Mouse (Mus musculus) megakaryocyte-erythroid progenitor cell, adult 5-6 weeks (primary cell): ENCODE data around the gene Gm42957. TPM values are rescaled to one million over a fixed set of nuclear protein-coding genes. Genes with fewer than 3 reads are reported as not detected.
A peak's percentile ranks its signal among the peaks of the same experiment; 100 is the strongest.
"Not testable (repeated sequence)": the region's sequence is repeated elsewhere in the genome, so short reads cannot be mapped to it uniquely, and the experiment has no call there.

Source experiments
- ATAC-seq: replicated peaks from 2 replicates; pipeline ENCODE4 v1.8.0; 2016; ENCODE audit warnings: mild to moderate bottlenecking, inconsistent platforms; ENCODE audit not compliant: severe bottlenecking, poor library complexity, low FRiP score, low TSS enrichment
- total RNA-seq, 2 experiments: library from RNA; stranded (forward) in 1 of 2; stranded (reverse) in 1 of 2; fragments of 200-1000, 215-1000 nt in 1 of 2; fragments of >200 nt in 1 of 2; fragmentation: Nextera tagmentation in 1 of 2; gene quantifications; 2 replicates each; pipeline ENCODE4 v1.2.3; 2014 to 2017

The Gm42957 gene
- total RNA-seq (2014; fragmentation: Nextera tagmentation) (0.50 and 0.67 TPM in 2 replicates), total RNA-seq (2017) (0.30 TPM in 1 of 2 replicates, not detected in the other)

DNA sequence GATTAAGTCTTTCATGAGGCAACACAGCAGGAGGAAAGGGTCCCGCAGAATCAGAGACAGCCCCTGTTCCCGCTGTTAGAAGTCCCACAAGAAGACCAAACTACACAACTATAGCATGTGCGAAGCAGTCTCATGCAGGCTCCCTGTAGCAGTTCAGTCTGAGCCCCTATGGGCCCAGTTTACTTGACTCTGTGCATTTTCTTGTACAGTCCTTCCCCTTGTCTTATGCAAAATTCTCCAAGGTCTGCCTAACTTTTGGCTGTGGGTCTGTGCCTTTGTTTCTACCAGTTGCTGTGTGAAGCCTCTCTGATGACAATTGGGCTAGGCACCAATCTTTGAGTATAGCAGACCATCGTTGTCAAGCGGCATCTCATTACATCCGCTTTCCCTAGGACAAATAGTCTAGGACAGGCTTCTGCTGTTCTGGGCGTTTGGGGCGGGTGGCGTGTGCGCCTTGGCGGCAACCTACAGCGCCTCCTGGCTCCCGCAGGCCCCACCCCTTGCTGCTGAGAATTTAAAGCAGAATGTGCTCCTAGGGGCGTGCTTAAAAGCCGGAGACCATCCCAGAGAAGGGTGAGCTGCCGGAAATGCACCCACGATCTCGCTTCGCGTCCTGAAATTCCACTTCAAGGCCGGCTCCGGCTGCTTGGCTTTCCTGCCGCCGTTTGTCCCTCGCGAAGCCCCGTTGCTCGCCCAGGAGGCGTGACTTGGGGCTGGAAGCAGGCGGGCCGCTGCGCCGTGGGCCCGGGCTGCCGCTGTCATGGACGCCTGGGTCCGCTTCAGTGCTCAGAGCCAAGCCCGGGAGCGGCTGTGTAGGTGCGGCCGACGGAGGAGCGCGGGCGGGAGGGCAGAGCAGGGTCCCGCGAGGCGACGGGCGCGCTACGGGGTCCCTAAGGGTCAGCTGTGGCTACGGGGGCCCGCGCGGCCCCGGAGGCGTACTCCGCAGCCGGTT, at the start of gene Gm42957, which contains the start of gene Pex11b:
Gene Gm42957 (plus strand): TSS at position 547 of the 952 bp plus-strand sequence.
Gene Pex11b (plus strand): TSS at position 449 of the 952 bp plus-strand sequence.
- ATAC-seq, result peak; percentile 80

DNA sequence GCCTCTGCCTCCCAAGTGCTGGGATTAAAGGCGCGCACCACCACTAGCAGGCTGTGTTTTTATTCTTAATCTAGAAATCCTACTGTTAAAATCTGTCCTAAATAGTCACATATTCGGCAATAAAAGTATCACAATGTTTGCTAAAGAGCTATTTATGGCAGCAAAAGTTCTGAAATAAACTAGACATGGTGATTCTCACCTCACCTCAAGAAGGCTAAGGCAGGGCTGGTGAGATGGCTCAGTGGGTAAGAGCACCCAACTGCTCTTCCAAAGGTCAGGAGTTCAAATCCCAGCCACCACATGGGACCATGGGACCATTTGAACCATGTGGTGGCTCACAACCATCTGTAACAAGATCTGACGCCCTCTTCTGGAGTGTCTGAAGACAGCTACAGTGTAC, 44.6 kb upstream of the Gm42957 start:
- ATAC-seq, result no peak

DNA sequence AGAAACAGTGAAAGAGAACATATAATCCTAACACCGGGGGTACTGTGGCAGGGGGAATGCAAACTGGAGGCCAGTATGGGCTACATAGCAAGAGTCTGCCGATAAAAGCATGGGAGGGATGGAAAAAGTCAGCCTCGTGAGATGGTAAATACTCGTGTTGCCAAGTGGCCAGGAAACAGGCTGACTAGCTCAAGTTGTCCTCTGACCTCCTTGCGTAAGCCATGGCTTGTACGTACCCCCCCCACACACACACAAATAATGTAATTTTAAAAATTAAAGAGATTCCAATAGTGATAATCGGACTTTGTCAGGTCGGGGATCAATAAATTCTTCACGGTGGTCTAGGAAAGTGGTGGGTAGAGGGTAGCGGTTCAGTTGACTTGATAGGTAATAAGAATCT, 41.9 kb upstream of the Gm42957 start:
- ATAC-seq, result no peak

DNA sequence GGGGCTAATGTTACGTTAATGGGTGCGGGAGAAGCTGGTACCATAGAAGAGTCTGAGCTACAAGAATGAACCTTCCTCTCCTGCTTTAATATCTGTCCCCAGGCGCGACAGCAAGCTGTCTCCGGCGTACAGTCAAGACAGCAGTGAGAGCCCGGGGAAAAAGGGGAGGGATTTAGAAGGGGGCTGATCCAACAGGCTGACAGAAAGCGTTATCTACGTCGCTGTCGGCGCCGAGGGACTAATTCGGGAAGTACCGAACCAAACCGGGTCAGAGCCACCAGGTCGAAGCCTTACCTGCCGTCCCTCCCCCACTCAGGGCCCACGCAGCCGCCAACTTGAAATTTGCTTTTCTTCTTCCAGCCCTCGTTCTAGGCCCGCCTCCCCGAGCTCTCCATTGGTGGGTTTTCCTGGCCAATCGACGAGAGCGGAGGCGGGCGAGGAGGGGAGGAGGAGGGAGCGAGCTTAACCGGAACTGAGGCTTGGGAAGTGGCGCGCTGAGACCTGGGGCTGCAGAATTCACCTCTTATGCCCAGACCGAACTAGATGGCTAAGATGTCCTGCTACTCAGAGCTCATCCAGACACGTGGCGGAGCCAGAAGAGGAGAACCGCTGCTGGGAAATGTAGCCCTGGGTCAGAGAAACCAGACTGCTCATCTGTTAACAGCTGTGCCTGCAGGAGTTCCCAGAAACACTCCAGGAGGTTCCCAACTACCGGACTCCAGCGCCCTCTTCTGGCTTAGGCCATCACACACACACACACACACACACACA, 41.3 kb upstream of the Gm42957 start, which contains the start of gene Polr3gl:
Gene Polr3gl (minus strand): TSS at position 392 of the 771 bp plus-strand sequence.
- peak; percentile 94 for ATAC-seq

DNA sequence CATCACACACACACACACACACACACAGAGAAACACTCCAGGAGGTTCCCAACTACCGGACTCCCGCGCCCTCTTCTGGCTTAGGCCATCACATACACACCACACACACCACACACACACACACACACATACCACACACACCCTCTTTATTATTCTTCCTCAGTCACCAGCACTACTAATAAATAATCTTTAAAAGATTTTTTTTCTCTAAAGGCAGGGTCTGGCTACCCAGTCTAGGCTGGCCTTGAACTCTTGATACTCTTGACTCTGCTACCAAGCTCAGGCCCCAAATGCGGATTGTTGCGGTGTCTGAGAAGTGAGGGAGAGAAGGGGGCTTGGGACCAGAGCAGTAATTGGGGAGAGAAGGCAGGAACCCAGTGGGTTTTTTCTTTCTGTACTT, 40.4 kb upstream of the Gm42957 start:
- no peak for ATAC-seq

DNA sequence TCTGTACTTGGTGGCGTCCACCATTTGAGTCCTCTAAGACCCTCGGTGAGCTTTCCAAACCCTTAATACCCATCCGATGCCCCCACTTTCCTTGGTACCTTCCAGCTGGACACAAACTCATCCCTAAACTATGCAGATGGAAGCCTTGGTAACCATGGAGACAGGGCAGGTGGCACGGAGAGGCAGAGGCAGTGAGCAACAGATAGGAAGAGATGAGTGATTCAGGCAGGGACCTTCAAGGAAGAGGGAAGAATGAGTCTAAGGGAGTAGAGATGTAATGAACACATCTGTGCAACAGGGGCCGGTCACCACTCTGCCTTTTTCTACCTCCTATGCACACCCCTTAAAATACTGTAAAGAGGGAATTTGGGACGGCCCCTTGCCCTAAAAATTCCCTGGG, 39.6 kb upstream of the Gm42957 start:
- ATAC-seq, result no peak

DNA sequence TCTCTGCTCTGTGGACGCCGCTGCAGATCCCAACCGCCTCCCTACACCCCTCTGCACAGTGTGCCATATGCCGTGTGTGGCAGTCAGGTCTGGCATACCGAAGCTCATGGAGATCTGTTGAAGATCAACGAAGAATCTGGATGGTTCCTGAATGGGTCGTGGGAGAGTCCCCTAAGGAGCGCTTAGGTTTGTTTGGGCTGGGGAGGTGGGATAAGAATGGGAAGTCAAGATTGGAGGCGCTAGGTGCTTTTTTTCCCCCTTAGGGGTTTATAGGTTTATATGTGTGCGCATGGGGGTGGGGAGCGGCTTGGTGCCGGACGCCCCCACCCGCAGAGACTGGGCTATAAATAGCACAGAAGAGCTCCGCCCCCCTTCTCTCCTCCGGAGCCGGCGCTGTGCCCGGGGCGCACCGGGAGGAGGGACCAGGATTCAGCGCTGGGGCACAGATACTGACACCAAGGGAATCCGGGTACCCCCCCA, 39.0 kb upstream of the Gm42957 start, which contains the start of gene Ankrd34a:
Gene Ankrd34a (plus strand): TSS at position 409 of the 480 bp plus-strand sequence.
- ATAC-seq, result no peak

DNA sequence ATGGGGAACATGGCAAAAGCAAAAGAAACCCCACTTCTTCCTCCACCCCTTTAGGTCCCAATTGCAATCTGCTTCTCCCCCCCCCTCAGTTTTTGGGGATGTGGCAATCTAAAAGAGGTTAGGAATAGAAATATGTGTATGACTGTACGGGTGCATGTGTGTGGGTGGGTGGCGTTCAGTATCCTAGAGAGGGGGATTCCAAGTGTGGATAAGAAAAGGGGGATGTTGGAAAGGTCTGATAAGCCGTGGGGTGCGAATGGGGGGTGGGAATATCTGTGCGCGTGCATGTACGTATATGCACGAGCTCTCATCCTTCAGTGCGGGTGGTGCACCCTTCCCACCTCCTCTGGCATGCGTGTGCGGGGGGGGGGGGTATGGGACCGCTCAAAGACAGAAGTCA, 38.4 kb upstream of the Gm42957 start:
- no peak for ATAC-seq

DNA sequence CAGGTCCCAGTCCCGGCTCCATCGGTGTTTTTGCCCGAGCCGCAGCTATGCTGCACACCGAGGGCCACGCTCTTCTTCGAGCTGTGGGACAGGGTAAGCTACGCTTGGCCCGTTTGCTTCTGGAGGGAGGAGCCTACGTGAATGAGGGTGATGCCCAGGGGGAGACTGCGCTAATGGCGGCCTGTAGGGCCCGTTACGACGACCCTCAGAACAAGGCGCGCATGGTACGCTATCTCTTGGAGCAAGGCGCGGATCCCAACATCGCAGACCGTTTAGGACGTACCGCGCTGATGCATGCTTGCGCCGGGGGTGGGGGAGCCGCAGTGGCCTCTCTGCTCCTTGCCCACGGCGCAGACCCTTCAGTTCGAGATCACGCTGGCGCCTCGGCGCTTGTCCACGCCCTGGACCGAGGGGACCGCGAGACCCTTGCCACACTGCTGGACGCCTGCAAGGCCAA, 37.8 kb upstream of the Gm42957 start:
- ATAC-seq, result no peak

DNA sequence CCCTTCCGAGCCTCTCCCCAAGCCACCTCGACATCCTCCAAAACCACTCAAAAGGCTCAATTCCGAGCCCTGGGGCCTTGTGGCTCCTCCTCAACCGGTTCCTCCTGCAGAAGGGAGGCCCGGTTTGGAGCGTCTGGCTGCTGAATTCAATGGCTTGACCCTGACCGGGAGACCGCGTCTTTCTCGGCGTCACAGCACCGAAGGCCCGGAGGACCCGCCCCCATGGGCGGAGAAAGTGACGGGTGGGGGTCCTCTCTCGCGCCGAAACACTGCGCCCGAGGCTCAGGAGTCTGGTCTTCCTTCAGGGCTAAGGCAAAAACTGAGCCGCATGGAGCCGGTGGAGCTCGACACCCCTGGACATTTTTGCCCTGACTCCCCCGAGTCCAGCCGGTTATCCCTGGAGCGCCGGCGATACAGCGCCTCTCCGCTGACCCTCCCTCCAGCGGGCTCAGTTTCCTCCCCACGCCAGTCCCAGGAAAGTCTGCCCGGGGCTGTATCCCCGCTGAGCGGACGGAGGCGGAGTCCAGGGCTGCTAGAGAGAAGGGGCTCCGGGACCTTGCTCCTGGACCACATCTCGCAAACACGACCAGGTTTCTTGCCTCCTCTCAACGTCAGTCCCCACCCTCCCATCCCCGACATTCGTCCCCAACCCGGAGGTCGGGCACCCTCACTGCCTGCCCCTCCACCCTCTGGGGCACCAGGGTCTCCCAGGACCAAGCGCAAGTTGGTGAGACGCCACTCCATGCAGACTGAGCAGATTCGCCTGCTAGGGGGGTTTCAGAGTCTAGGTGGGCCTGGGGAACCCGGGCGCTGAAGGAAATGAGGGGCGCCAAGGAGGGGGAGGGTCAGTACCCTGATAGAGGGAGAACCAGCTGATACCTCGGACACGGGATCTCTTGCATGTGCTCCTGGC, 36.9 kb upstream of the Gm42957 start:
- no peak for ATAC-seq

DNA sequence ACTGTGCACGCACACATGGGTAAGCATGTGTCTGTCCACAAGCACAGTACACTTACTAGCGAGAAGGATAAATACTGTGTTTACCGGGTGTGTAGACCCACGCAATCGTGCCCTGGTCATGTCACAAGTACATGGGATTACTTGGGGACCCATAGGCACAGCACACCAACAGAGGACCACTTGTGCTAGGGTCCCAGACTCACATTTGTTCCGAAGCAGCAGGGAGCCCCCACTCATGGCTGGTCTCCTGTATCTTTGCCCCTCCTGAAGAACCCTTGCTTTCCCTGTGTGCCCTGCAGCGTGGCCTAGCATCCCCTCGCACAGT, 36.2 kb upstream of the Gm42957 start:
- no peak for ATAC-seq

DNA sequence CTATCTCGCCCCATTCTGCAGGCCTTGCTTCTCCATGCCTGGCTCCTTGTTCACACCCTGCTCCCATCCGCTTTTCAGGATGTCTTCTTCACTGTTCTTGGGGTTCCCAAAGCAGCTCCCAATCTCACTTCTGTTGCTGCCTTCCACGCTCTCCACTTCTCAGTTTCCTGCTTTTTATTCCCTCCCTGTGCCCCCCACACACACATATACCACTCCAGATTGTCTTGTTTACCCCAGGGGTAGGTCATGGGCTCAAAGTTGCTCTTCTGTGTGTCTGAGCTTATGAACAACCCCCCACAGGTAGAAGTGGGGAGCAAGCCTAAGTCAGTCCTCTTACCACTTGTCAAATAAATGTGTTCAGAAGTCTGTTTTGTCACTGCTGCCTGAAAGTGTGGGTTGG, 35.9 kb upstream of the Gm42957 start:
- no peak for ATAC-seq

DNA sequence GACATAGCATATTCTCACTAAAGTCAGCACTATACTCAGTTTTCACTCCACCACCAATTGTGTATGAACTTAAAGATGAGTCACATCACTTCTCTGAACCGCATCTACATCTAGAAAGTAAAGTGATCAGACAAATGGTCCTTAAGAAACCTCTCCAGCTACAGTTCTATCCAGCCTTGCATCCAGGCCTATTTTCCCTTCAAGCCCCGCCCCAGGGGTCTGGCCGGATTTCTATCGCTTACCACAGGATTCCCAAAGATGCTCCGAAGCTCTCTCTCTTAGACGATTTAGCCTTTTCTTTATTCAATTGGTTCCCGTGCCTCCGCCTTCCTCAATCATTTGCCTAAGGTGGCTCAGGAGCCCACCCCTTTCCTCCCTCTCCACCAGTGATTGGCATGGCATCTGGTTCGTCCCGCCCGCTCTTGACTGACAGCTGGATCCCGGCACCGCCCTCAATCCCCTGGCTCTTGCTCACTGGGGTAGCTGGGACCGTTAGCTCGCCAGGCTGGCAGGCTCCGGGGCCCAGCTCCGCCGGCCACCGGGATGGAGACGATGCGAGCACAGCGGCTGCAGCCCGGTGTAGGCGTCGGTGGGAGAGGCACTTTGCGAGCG, 34.5 kb upstream of the Gm42957 start, which contains the start of gene Lix1l:
Gene Lix1l (plus strand): TSS at position 511 of the 612 bp plus-strand sequence.
- ATAC-seq, result peak; percentile 97

DNA sequence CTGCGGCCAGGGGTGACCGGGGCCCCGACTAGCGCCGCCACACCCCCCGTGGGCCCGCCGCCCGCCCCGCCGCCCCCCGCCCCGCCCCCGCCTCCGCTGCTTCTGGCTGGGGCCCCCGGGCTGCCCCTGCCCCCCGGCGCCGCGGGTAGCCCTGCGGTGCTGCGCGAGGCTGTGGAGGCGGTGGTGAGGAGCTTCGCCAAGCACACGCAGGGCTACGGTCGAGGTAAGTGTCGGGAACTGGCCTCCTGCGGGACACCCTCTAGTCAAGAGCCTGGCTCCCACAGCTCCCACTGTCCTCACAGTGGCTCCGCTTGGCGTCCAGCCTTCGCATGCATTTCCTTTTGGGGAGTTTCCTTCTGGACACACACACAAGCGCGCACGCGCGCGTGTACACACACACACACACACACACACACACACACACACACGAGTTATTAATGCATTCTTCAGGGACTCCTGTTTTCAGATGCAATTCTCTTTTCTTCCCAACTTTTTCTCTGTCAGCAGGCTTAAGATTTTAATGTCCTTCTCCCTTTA, 34.0 kb upstream of the Gm42957 start:
- ATAC-seq, result no peak

DNA sequence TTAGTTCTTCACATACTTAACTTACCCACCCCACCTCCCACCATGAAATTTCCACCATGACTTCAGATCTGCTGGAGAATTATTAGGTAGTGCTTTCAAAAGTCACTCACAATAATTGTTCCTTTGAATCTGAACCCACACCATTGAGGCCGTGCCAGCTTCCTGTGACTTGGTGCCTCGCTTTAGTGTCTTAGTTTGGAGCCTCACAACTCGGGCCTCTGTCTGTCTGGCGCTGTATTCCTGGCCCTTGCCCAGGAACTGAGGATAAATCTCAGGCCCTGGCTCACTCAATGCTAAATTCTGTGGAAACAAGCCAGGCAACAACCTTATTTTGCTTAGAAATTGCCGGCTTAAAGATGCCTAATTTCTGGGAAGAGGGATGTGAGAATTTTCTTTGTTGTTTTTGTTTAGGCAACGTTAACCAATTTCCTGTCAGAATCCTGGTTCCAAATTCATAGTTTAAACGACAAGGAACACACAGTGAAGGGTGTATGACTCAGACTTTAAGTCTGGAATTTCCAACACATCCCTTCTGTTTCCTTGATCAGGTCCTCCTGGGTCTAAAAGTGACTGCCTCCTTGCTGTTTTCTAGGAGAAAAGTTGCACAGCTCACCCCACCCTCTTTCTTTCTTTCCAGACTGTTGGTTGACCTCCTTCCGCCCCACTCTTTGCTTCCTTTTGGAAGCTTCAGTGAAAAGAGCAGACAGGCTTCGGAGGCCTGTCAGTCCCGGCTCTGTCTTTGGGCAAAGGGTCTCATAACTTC, 33.2 kb upstream of the Gm42957 start:
- no peak for ATAC-seq

DNA sequence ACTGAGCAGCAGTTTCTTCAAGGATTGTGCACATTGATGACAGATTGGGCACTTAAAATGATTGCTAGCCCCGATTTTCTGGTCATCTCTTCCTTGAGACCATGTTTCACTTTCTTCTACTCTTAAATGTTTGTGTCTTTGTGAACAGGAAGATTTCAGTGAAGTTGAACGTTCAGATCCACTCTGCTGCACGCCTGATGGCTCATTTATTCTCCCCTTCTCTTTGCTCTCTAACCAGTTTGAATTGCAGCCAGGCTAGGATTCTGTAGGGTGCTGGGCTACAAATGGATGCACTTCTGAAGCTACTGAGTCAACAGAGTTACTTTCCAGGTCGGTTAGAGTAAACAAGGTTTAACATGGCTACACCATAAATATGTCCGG, 32.6 kb upstream of the Gm42957 start:
- no peak for ATAC-seq

DNA sequence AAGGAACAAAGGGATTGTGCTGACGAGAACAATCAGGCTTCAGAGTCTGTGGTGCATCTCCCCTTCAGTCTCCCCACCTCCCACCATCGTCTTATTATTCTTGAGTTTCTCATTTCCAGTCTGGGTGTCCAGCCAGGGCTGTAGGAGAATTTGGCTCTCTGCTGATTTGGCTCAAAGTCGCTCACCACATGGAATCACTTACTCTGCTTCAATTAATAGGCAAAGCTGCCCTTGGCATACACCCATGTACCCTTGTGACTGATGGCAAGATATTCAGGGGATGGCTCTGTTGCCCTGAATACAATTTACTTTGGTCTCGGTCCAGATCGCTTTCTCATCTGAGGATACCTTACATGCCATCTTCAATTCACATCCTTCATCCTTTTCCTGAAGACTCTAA, 32.0 kb upstream of the Gm42957 start:
- no peak for ATAC-seq

DNA sequence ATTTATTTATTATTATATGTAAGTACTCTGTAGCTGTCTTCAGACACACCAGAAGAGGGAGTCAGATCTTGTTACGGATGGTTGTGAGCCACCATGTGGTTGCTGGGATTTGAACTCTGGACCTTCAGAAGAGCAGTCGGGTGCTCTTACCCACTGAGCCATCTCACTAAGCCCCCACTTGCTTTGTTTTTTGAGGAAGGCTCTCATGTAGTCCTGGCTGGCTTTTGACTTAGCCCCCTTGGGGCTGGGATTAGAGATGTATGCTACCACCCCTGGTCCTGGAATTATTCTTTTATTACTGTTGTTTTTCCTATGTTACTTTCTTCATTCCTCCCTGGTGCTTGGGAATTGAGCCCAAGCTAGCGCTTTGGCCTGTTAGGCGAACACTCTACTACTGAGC, 29.3 kb upstream of the Gm42957 start:
- not testable (repeated sequence) for ATAC-seq
